9 mouse cellular contexts compared by ENCODE assay signal in genomic region chr17:32188863-32189636, GRCm38 (mm10). TPM values are rescaled to one million over a fixed set of nuclear protein-coding genes. Genes with fewer than 3 reads are reported as not detected.
A peak's percentile ranks its signal among the peaks of the same experiment; 100 is the strongest.
DNase-seq lines count a peak whose midpoint lies in the region; ATAC-seq and TF ChIP-seq lines count a peak whose summit lies in the region.
"Had no signal": no experiment of that assay in that cellular context is flagged by ENCODE, and none has a peak within 500 bp of the region (broad histone marks: within the 10 kb centered on the region; RNA-seq: fewer than 3 reads in every experiment).

TSS of gene Ephx3 (minus strand) at chr17:32189549.

- H3K9ac ChIP-seq in embryonic facial prominence, embryonic 13.5 days: peak within 1 kb of the TSS; percentile 64
- no peak within 1 kb of the TSS for H3K9ac ChIP-seq in intestine, postnatal 0 days (ENCODE audit: low read depth, low read length)

- no peak within 1 kb of the TSS for H3K27ac ChIP-seq in kidney, adult 2 months (ENCODE audit: insufficient read depth, low read depth, low read length)
- H3K27ac ChIP-seq in embryonic facial prominence, embryonic 13.5 days: no peak within 1 kb of the TSS
- H3K27ac ChIP-seq in intestine, postnatal 0 days (ENCODE audit: low read depth, low read length): no peak within 1 kb of the TSS
- peak within 1 kb of the TSS; percentile 38 for H3K27ac ChIP-seq in midbrain, embryonic 10.5 days (replicated peaks)
- H3K27ac ChIP-seq: macrophage had no signal

- no peak for TF ChIP-seq CTCF in kidney, adult 2 months (conservative IDR thresholded peaks at IDR 0.05; ENCODE audit: insufficient read depth, insufficient read length, low read depth, low read length)
- TF ChIP-seq CTCF in intestine, postnatal 0 days (IDR thresholded peaks at IDR 0.05; ENCODE audit: low read depth): no peak

- peak within 1 kb of the TSS; percentile 90 for H3K4me2 ChIP-seq in embryonic facial prominence, embryonic 13.5 days
- H3K4me2 ChIP-seq in intestine, postnatal 0 days (replicated peaks; ENCODE audit: low read depth): peak within 1 kb of the TSS; percentile 71

- peak within 1 kb of the TSS; percentile 14; the same call in 1 of the 2 replicates for H3K4me3 ChIP-seq in kidney, adult 2 months (ENCODE audit: insufficient read depth, low read depth, low read length)
- peak within 1 kb of the TSS; percentile 44 for H3K4me3 ChIP-seq in embryonic facial prominence, embryonic 13.5 days
- peak within 1 kb of the TSS; percentile 37 for H3K4me3 ChIP-seq in intestine, postnatal 0 days (ENCODE audit: low read depth, low read length)
- H3K4me3 ChIP-seq in midbrain, embryonic 10.5 days: peak within 1 kb of the TSS; percentile 58

- no peaks in the 10 kb centered on the region for H3K9me3 ChIP-seq in embryonic facial prominence, embryonic 13.5 days
- no peaks in the 10 kb centered on the region for H3K9me3 ChIP-seq in intestine, postnatal 0 days (ENCODE audit: control insufficient read depth)
- H3K9me3 ChIP-seq in midbrain, embryonic 10.5 days (replicated peaks): no peaks in the 10 kb centered on the region

- 13% methylated on average over 42 of the region's 42 CpGs for WGBS in kidney, adult 2 months
- 6% methylated on average over 42 of the region's 42 CpGs for WGBS in embryonic facial prominence, embryonic 13.5 days
- WGBS in intestine, postnatal 0 days: 7% methylated on average over 42 of the region's 42 CpGs
- 5% methylated on average over 42 of the region's 42 CpGs for WGBS in midbrain, embryonic 10.5 days

- H3K4me1 ChIP-seq in kidney, adult 2 months (ENCODE audit: control insufficient read depth, insufficient read depth, low read length): peaks cover 4% of the 10 kb centered on the region; the same call in 1 of the 2 replicates
- H3K4me1 ChIP-seq in embryonic facial prominence, embryonic 13.5 days: peaks cover 16% of the 10 kb centered on the region
- H3K4me1 ChIP-seq in intestine, postnatal 0 days (replicated peaks; ENCODE audit: control insufficient read depth, insufficient read depth, low read length): 0 out of 2 replicates have a peak, but pooled peaks cover 6% of the 10 kb centered on the region
- peaks cover 17% of the 10 kb centered on the region for H3K4me1 ChIP-seq in midbrain, embryonic 10.5 days

- 0 out of 2 replicates have a peak, but pooled peaks have one; percentile 10 for ATAC-seq in embryonic facial prominence, embryonic 13.5 days (ENCODE audit: insufficient number of reproducible peaks, insufficient read depth, low FRiP score, low TSS enrichment, low read depth)
- 0 out of 2 replicates have a peak, but pooled peaks have one; percentile 21 for ATAC-seq in intestine, postnatal 0 days
- no peak for ATAC-seq in monocyte, adult 5-6 weeks (replicated peaks; ENCODE audit: insufficient number of reproducible peaks, low FRiP score, low TSS enrichment, poor library complexity, severe bottlenecking)

- no peak for TF ChIP-seq POLR2A in kidney, adult 2 months (IDR thresholded peaks at IDR 0.05; ENCODE audit: low read depth, low read length)

- H3K36me3 ChIP-seq in kidney, adult 2 months (ENCODE audit: control insufficient read depth, insufficient read depth, low read length): no peaks in the 10 kb centered on the region
- no peaks in the 10 kb centered on the region for H3K36me3 ChIP-seq in embryonic facial prominence, embryonic 13.5 days
- H3K36me3 ChIP-seq in intestine, postnatal 0 days (ENCODE audit: control insufficient read depth, insufficient read depth): no peaks in the 10 kb centered on the region
- H3K36me3 ChIP-seq in midbrain, embryonic 10.5 days: peaks cover 2% of the 10 kb centered on the region; the same call in 1 of the 2 replicates

- DNase-seq in kidney, adult 2 months: no peak
- no peak for DNase-seq in kidney, postnatal 25 days
- DNase-seq in midbrain, embryonic 10.5 days (ENCODE audit: low spot score): peak; percentile 37
- peak; percentile 69 for DNase-seq in thymus, postnatal 4 days
- DNase-seq in spleen, postnatal 4 days (ENCODE audit: low spot score in 2 of 2): no peak

- no peaks in the 10 kb centered on the region for H3K27me3 ChIP-seq in kidney, adult 2 months (replicated peaks; ENCODE audit: control insufficient read depth, insufficient read depth, low read length)
- peaks cover 25% of the 10 kb centered on the region for H3K27me3 ChIP-seq in embryonic facial prominence, embryonic 13.5 days
- H3K27me3 ChIP-seq in intestine, postnatal 0 days (replicated peaks; ENCODE audit: control insufficient read depth, insufficient read depth, low read length): peaks cover 6% of the 10 kb centered on the region; the same call in 1 of the 2 replicates
- peaks cover 39% of the 10 kb centered on the region for H3K27me3 ChIP-seq in midbrain, embryonic 10.5 days (ENCODE audit: low read depth, poor library complexity, severe bottlenecking)

RNA-seq across cellular contexts. Expression of gene Ephx3, which starts in this region (rescaled TPM):
- polyA plus RNA-seq in kidney, adult 2 months (2012; rRNA removed): 1.3 TPM in 2 replicates
- 0.77 and 1.1 TPM in 2 replicates for polyA plus RNA-seq in embryonic facial prominence, embryonic 13.5 days (2015; fragmentation: Nextera tagmentation; extraction: Ambion mirVana)
- not detected in 2 replicates for polyA plus RNA-seq in intestine, postnatal 0 days (2015; fragmentation: Nextera tagmentation; extraction: Ambion mirVana)
- 0.19 and 0.24 TPM in 2 replicates for polyA plus RNA-seq in midbrain, embryonic 10.5 days (2016; fragmentation: Nextera tagmentation; extraction: Ambion mirVana)
- 0.68 TPM in 1 of 3 replicates, not detected in the others for total RNA-seq in monocyte, adult 5-6 weeks (2017)
- polyA plus RNA-seq: macrophage had no signal

Comparison
In these comparisons a context has a peak if more than half of its experiments do, and no peak if none do; other contexts are left out.
1. Peak in ATAC-seq, H3K4me3 ChIP-seq and H3K4me2 ChIP-seq in intestine, postnatal 0 days; RNA of the gene not detected or under 1 TPM.
2. Peak in DNase-seq, H3K4me3 ChIP-seq and H3K27ac ChIP-seq in midbrain, embryonic 10.5 days; RNA of the gene not detected or under 1 TPM.